28 mouse cellular contexts compared by ENCODE assay signal in the genomic region with DNA sequence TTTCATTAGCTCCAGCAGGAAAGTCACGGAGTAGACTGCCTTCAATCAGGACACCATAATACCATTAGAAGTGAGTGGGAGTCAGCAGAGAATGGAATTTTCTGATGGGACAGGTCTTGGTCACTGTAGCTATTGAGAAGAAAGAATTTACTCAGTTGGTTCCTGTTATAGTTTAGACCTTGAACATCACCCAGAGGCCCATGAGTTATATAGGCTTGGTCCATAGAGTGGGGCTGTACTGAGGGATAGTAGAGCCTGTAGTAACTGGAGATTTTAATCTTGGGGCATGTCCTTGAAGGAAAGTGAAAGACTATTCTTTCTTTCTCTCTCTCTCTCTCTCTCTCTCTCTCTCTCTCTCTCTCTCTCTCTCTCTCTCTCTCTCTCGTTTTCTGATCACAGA. TPM values are rescaled to one million over a fixed set of nuclear protein-coding genes. Genes with fewer than 3 reads are reported as not detected.
"Had no signal": no experiment of that assay in that cellular context is flagged by ENCODE, and none has a peak within 500 bp of the region (broad histone marks: within the 10 kb centered on the region; RNA-seq: fewer than 3 reads in every experiment).

No protein-coding gene starts in this region.

- H3K36me3 ChIP-seq: lung, embryonic 15.5 days; midbrain, embryonic 10.5 days; midbrain, embryonic 12.5 days; neural tube, embryonic 13.5 days; neural tube, embryonic 15.5 days had no signal

- DNase-seq: lung, adult 2 months; lung, postnatal 14 days; lung, postnatal 36 days; midbrain, embryonic 14.5 days; retina, postnatal 1 day; right cerebral cortex, adult 18-20 months; right cerebral cortex, postnatal 25 days; right cerebral cortex, postnatal 4 days; spleen, adult 18-20 months; thymus, adult 18-20 months; thymus, postnatal 14 days; thymus, postnatal 36 days had no signal

- H3K4me2 ChIP-seq: lung, embryonic 15.5 days; midbrain, embryonic 12.5 days; neural tube, embryonic 13.5 days; neural tube, embryonic 15.5 days had no signal

- ATAC-seq: lung, postnatal 0 days; midbrain, embryonic 16.5 days had no signal

- H3K27me3 ChIP-seq: lung, embryonic 15.5 days; megakaryocyte, embryonic 14.5 days; midbrain, embryonic 12.5 days; neural tube, embryonic 13.5 days; neural tube, embryonic 15.5 days had no signal

- H3K4me3 ChIP-seq: lung, embryonic 15.5 days; megakaryocyte, embryonic 14.5 days; midbrain, embryonic 10.5 days; midbrain, embryonic 12.5 days; myocyte; neural tube, embryonic 13.5 days; neural tube, embryonic 15.5 days had no signal

- H3K9ac ChIP-seq: lung, embryonic 15.5 days; midbrain, embryonic 12.5 days; neural tube, embryonic 13.5 days; neural tube, embryonic 15.5 days had no signal

- H3K4me1 ChIP-seq: lung, embryonic 15.5 days; midbrain, embryonic 10.5 days; midbrain, embryonic 12.5 days; neural tube, embryonic 13.5 days; neural tube, embryonic 15.5 days had no signal

- H3K27ac ChIP-seq: lung, embryonic 15.5 days; macrophage; midbrain, embryonic 10.5 days; midbrain, embryonic 12.5 days; neural tube, embryonic 13.5 days; neural tube, embryonic 15.5 days had no signal

- H3K9me3 ChIP-seq: lung, embryonic 15.5 days; neural tube, embryonic 13.5 days had no signal

RNA-seq across cellular contexts. Expression of gene Gm10322, which starts 28.8 kb away (rescaled TPM):
- total RNA-seq: megakaryocyte progenitor cell, adult 5-6 weeks had no signal
- polyA plus RNA-seq: lung, adult 2 months; lung, embryonic 15.5 days; lung, postnatal 0 days; macrophage; midbrain, embryonic 10.5 days; midbrain, embryonic 12.5 days; midbrain, embryonic 14.5 days; midbrain, embryonic 16.5 days; neural tube, embryonic 11.5 days; neural tube, embryonic 13.5 days; neural tube, embryonic 15.5 days; small intestine, adult 2 months; stomach, embryonic 14.5 days; stomach, embryonic 16.5 days; thymus, postnatal 0 days had no signal
